Mouse (Mus musculus) urinary bladder, postnatal 36 days (tissue): Measurements from ENCODE around the gene Cntf.

Experiments used
- DNase-seq, 2 experiments: peaks; one replicate each; pipeline ENCODE4 v3.0.0; 2022; ENCODE audit warnings: low spot score in 2 of 2, mixed read lengths in 1 of 2

The Cntf gene

GRCm38 (mm10) chr19:12765308-12765707, at the start of gene Cntf:
Gene Cntf, minus strand, starts transcription at chr19:12765632.
- DNase-seq, result no peak

GRCm38 (mm10) chr19:12813883-12814282, 48.5 kb upstream of the Cntf start:
- DNase-seq, result no peak

- no peak for DNase-seq
Measured at GRCm38 (mm10) chr19:12812644-12813364, 47.4 kb upstream of the Cntf start.

- DNase-seq, result no peak
Measured at GRCm38 (mm10) chr19:12806214-12806613, 40.8 kb upstream of the Cntf start.

- DNase-seq, result no peak
Measured at GRCm38 (mm10) chr19:12805730-12806129, 40.3 kb upstream of the Cntf start.

GRCm38 (mm10) chr19:12804237-12804636, 38.8 kb upstream of the Cntf start:
- DNase-seq, result no peak

- no peak for DNase-seq
Measured at GRCm38 (mm10) chr19:12802830-12803229, 37.4 kb upstream of the Cntf start.

- no peak for DNase-seq
Measured at GRCm38 (mm10) chr19:12801046-12801445, 35.6 kb upstream of the Cntf start.

- DNase-seq, result no peak
Measured at GRCm38 (mm10) chr19:12800621-12801020, 35.2 kb upstream of the Cntf start.

GRCm38 (mm10) chr19:12799081-12799480, 33.6 kb upstream of the Cntf start:
- DNase-seq, result no peak

- no peak for DNase-seq
Measured at GRCm38 (mm10) chr19:12798404-12798803, 33.0 kb upstream of the Cntf start.

GRCm38 (mm10) chr19:12797071-12797470, 31.6 kb upstream of the Cntf start:
- no peak for DNase-seq

- DNase-seq, result peak; percentile 72 to 77
Measured at GRCm38 (mm10) chr19:12796328-12796931, 31.0 kb upstream of the Cntf start.

- DNase-seq, result peak; percentile 91 to 96
Measured at GRCm38 (mm10) chr19:12795511-12796327, 30.3 kb upstream of the Cntf start, which contains the start of the genes Zfp91 and Lpxn. Gene Zfp91, minus strand, starts transcription at chr19:12796126. Gene Lpxn, plus strand, starts transcription at chr19:12796193.

GRCm38 (mm10) chr19:12795110-12795509, 29.7 kb upstream of the Cntf start:
- no peak for DNase-seq

GRCm38 (mm10) chr19:12794056-12795044, 28.9 kb upstream of the Cntf start:
- DNase-seq, result peak; percentile 88 to 92

- no peak for DNase-seq
Measured at GRCm38 (mm10) chr19:12792374-12792773, 26.9 kb upstream of the Cntf start.

GRCm38 (mm10) chr19:12787721-12788120, 22.3 kb upstream of the Cntf start:
- no peak for DNase-seq

GRCm38 (mm10) chr19:12786803-12787395, 21.5 kb upstream of the Cntf start:
- no peak for DNase-seq

GRCm38 (mm10) chr19:12780437-12780836, 15.0 kb upstream of the Cntf start:
- DNase-seq, result no peak

GRCm38 (mm10) chr19:12770888-12771287, 5.5 kb upstream of the Cntf start:
- peak; percentile 32 to 33 for DNase-seq
